Mouse (Mus musculus) cerebellum, postnatal 10 days (tissue): ENCODE measurements around the gene Pak6.

ENCODE experiments used
- DNase-seq, 2 experiments: peaks; one replicate each; pipeline ENCODE4 v3.0.0; 2021; ENCODE audit warnings: mixed read lengths in 2 of 2

Pak6 gene

DNA sequence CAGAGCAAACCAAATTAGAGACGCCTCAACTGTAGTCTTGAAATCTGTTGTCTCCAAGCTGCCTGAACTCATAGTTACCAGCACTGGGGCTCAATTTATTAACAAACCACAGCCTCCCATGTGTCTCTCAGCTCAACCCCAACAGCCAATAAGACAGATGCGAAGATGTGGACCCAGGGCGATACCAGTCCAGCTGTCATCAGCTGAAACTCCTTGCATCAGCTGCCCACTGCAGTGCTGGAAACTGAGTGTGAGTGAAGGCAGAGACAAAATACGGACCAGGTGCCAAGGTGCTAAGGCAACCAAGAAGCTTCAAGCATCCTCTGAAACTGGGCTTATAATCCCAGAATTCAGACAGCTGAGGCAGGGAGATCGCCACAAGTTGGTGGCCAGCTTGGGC is 68.9 kb downstream of the Pak6 start:
- no peak for DNase-seq

- peak; percentile 78 to 80 for DNase-seq
These were observed 70.2 kb downstream of the Pak6 start for GRCm38 (mm10) chr2:118733341-118733740.

DNA sequence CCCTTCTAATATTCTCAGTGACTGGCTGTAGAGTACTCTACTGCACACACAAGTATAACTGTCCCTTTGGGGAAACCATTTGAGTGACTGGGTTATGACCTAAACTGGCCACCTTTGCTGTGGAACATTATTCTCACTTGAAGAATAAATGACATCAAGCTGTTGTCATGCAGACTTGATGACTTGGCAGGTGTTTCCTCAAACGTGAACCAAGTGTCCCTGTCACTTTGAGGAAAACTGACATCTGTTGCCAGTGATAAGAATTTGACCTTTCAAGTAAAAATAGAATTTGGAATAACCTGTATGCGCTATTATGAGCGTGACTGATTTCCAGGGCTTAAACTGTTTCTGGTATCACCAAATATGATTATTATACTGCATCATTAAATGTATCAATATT is 77.2 kb downstream of the Pak6 start:
- DNase-seq = no peak

DNA sequence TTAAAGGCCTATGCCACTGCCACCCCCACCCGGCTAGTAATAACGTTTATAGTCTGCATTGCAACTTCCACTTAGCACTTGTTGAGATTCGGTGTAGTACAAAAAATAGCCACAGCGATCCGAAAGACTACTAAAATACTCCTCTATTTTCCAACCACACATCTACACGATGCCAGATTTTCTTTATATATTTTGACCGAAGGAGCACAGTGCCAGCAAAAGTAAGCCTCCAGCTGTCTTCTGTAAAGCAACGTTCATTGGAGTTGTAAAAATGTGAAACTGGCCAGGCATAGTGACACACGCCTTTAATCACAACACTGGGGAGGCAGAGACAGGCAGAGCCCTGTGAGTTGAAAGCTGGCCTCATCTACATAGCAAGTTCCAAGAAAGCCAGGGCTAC is 78.1 kb downstream of the Pak6 start:
- DNase-seq = peak in 1 of 2 experiments; percentile 1

DNA sequence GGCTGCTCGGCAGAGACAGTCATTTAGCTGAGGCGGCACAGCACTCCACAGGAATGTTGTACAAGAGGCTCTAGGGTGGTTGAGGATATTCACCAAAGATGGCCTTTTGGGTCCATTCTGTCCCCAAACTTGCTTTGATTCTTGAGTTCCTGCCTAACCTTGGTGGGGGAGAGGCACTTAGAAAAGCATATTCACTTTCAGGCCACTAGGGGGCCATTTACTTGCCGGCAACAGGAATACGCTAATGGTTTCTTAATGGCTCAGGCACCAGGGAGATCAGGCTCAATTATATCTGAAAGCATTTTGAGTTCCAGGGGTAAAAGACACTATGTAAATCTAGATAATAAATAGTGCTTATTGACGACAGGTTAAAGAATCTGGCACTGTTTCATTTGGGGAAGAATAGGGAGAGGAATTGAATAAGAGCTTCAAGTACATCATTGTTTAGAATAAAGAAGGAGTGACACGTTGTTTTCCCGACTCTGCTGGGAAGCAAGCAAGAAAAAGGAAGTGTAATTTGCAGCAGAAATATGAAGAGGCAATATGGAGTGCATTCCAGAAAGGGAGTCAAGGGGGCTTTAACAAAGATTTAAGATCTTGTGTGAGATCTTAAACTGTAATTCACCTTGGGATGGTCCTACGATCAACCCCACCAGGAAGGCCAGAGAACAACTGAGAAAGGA is 80.3 kb downstream of the Pak6 start:
- peak; percentile 65 to 73 for DNase-seq

GRCm38 (mm10) chr2:118744621-118745020 is 81.5 kb downstream of the Pak6 start:
- no peak for DNase-seq

- peak; percentile 91 to 95 for DNase-seq
These were observed 82.3 kb downstream of the Pak6 start, which contains the start of gene Inafm2 for GRCm38 (mm10) chr2:118745232-118745884. Gene Inafm2 (plus strand): TSS chr2:118745758.

GRCm38 (mm10) chr2:118745915-118746901 is 83.1 kb downstream of the Pak6 start:
- peak; percentile 69 to 74 for DNase-seq

GRCm38 (mm10) chr2:118747301-118747960 is 84.3 kb downstream of the Pak6 start:
- peak; percentile 74 to 77 for DNase-seq
